Mouse (Mus musculus): Measurements from ENCODE around the gene Sugct. TPM values are rescaled to one million over a fixed set of nuclear protein-coding genes. Genes with fewer than 3 reads are reported as not detected.

Sugct gene
- polyA plus RNA-seq, 1 experiment = 0.42 TPM

GRCm38 (mm10) chr13:16938552-16939465 is 756.5 kb downstream of the Sugct start:
- Histone ChIP-seq H3K36me3 (ENCODE audit: control insufficient read depth, insufficient read depth) (no peaks in the 10 kb centered on the region), H3K27me3 (ENCODE audit: control insufficient read depth, insufficient read depth, insufficient read length) (no peaks in the 10 kb centered on the region), H3K4me3 (ENCODE audit: insufficient read depth, poor library complexity, severe bottlenecking) (no peak overlapping the region), H3K79me2 (ENCODE audit: control insufficient read depth, insufficient read depth) (no peaks in the 10 kb centered on the region), H3ac (ENCODE audit: control insufficient read depth, insufficient read length, low read depth) (no peak overlapping the region), H3K79me3 (ENCODE audit: low read depth) (no peaks in the 10 kb centered on the region)
- no peak for TF ChIP-seq FOSL1 (IDR thresholded peaks at IDR 0.05; ENCODE audit: insufficient read depth, low read length, poor library complexity, severe bottlenecking)
- TF ChIP-seq MAX (IDR thresholded peaks at IDR 0.05) = no peak
- TF ChIP-seq MYOG (IDR thresholded peaks at IDR 0.05; ENCODE audit: control insufficient read depth, extremely low read depth, insufficient read length) = no peak
- TF ChIP-seq MYOD1 (IDR thresholded peaks at IDR 0.05; ENCODE audit: control insufficient read depth, insufficient read length, low read depth) = no peak
- TF ChIP-seq CTCF (IDR thresholded peaks at IDR 0.05; ENCODE audit: control insufficient read depth, insufficient read depth, insufficient read length) = no peak
- TF ChIP-seq CEBPB (IDR thresholded peaks at IDR 0.05; ENCODE audit: low read depth) = no peak
- no peak for TF ChIP-seq USF1 (IDR thresholded peaks at IDR 0.05; ENCODE audit: low read depth)

GRCm38 (mm10) chr13:16937422-16938202 is 757.7 kb downstream of the Sugct start:
- Histone ChIP-seq H3K36me3 (ENCODE audit: control insufficient read depth, insufficient read depth) (no peaks in the 10 kb centered on the region), H3ac (ENCODE audit: control insufficient read depth, insufficient read length, low read depth) (no peak overlapping the region), H3K4me3 (ENCODE audit: insufficient read depth, poor library complexity, severe bottlenecking) (no peak overlapping the region), H3K79me3 (ENCODE audit: low read depth) (no peaks in the 10 kb centered on the region), H3K79me2 (ENCODE audit: control insufficient read depth, insufficient read depth) (no peaks in the 10 kb centered on the region), H3K27me3 (ENCODE audit: control insufficient read depth, insufficient read depth, insufficient read length) (no peaks in the 10 kb centered on the region)
- TF ChIP-seq MYOD1 (IDR thresholded peaks at IDR 0.05; ENCODE audit: control insufficient read depth, insufficient read length, low read depth) (no peak), CTCF (IDR thresholded peaks at IDR 0.05; ENCODE audit: control insufficient read depth, insufficient read depth, insufficient read length) (no peak), MAX (IDR thresholded peaks at IDR 0.05) (no peak), FOSL1 (IDR thresholded peaks at IDR 0.05; ENCODE audit: insufficient read depth, low read length, poor library complexity, severe bottlenecking) (no peak), USF1 (IDR thresholded peaks at IDR 0.05; ENCODE audit: low read depth) (no peak)

DNA sequence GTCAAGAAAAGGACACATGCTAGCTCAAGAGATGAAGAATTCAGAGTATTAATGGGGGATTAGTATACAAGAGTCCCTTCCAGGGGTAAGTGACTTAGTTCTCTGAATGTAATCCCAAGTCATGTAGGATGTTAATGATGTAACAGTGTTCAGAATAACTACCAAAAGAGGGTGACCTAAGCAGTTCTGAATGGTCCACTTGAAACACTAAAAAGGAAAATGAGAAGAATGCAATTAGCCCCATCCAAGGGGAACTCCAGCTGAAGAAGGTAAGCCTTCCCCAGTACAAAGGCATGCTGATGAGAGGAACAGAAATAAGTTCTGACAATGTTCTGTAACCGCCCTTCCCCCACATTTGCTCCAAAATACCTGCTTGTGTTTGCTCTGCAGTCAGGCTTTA is 760.3 kb downstream of the Sugct start:
- TF ChIP-seq MAX (IDR thresholded peaks at IDR 0.05) (no peak), CEBPB (IDR thresholded peaks at IDR 0.05; ENCODE audit: low read depth) (no peak), USF1 (IDR thresholded peaks at IDR 0.05; ENCODE audit: low read depth) (no peak), CTCF (IDR thresholded peaks at IDR 0.05; ENCODE audit: control insufficient read depth, insufficient read depth, insufficient read length) (no peak), MYOG (IDR thresholded peaks at IDR 0.05; ENCODE audit: control insufficient read depth, extremely low read depth, insufficient read length) (no peak), MYOD1 (IDR thresholded peaks at IDR 0.05; ENCODE audit: control insufficient read depth, insufficient read length, low read depth) (no peak), FOSL1 (IDR thresholded peaks at IDR 0.05; ENCODE audit: insufficient read depth, low read length, poor library complexity, severe bottlenecking) (no peak)
- no peak overlapping the region for H3ac ChIP-seq (ENCODE audit: control insufficient read depth, insufficient read length, low read depth)
- H3K79me2 ChIP-seq (ENCODE audit: control insufficient read depth, insufficient read depth) = no peaks in the 10 kb centered on the region
- no peaks in the 10 kb centered on the region for H3K27me3 ChIP-seq (ENCODE audit: control insufficient read depth, insufficient read depth, insufficient read length)
- H3K36me3 ChIP-seq (ENCODE audit: control insufficient read depth, insufficient read depth) = no peaks in the 10 kb centered on the region
- H3K79me3 ChIP-seq (ENCODE audit: low read depth) = no peaks in the 10 kb centered on the region
- no peak overlapping the region for H3K4me3 ChIP-seq (ENCODE audit: insufficient read depth, poor library complexity, severe bottlenecking)

DNA sequence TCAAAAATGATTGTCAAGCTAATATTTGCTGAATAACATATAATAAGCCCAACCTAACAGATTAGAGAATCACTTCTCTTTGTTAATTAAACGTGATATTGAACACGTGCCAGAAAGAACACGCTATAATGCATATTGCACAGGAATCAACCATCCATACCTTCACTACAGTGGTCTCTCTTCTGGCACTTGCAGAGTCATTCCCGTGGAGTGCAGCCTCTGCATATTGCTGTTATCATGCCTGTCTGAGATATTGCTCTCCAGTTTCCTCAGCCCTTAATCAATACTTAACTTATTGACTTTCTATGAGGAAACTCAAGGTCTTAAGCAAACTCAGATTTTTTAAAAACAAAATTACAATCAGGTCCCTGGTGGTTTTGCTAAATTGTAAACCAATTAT is 761.8 kb downstream of the Sugct start:
- no peaks in the 10 kb centered on the region for H3K79me2 ChIP-seq (ENCODE audit: control insufficient read depth, insufficient read depth)
- TF ChIP-seq FOSL1 (IDR thresholded peaks at IDR 0.05; ENCODE audit: insufficient read depth, low read length, poor library complexity, severe bottlenecking) (no peak), CEBPB (IDR thresholded peaks at IDR 0.05; ENCODE audit: low read depth) (no peak), MAX (IDR thresholded peaks at IDR 0.05) (no peak), MYOG (IDR thresholded peaks at IDR 0.05; ENCODE audit: control insufficient read depth, extremely low read depth, insufficient read length) (no peak), MYOD1 (IDR thresholded peaks at IDR 0.05; ENCODE audit: control insufficient read depth, insufficient read length, low read depth) (no peak), CTCF (IDR thresholded peaks at IDR 0.05; ENCODE audit: control insufficient read depth, insufficient read depth, insufficient read length) (no peak)
- no peaks in the 10 kb centered on the region for H3K36me3 ChIP-seq (ENCODE audit: control insufficient read depth, insufficient read depth)
- H3K4me3 ChIP-seq (ENCODE audit: insufficient read depth, poor library complexity, severe bottlenecking) = no peak overlapping the region
- no peaks in the 10 kb centered on the region for H3K27me3 ChIP-seq (ENCODE audit: control insufficient read depth, insufficient read depth, insufficient read length)
- no peaks in the 10 kb centered on the region for H3K79me3 ChIP-seq (ENCODE audit: low read depth)
- H3ac ChIP-seq (ENCODE audit: control insufficient read depth, insufficient read length, low read depth) = no peak overlapping the region

GRCm38 (mm10) chr13:16921305-16921704 is 774.0 kb downstream of the Sugct start:
- H3K4me3 ChIP-seq (ENCODE audit: insufficient read depth, poor library complexity, severe bottlenecking) = no peak overlapping the region

More at GRCm38 (mm10) chr13:16921305-16921704, 774.0 kb downstream of the Sugct start:
- H3K79me3 ChIP-seq (ENCODE audit: low read depth) = no peaks in the 10 kb centered on the region
- H3K27me3 ChIP-seq (ENCODE audit: control insufficient read depth, insufficient read depth, insufficient read length) = no peaks in the 10 kb centered on the region
- no peaks in the 10 kb centered on the region for H3K79me2 ChIP-seq (ENCODE audit: control insufficient read depth, insufficient read depth)
- TF ChIP-seq CEBPB (IDR thresholded peaks at IDR 0.05; ENCODE audit: low read depth) = no peak
- no peak for TF ChIP-seq MAX (IDR thresholded peaks at IDR 0.05)
- TF ChIP-seq MYOG (IDR thresholded peaks at IDR 0.05; ENCODE audit: control insufficient read depth, extremely low read depth, insufficient read length) = no peak
- no peak for TF ChIP-seq FOSL1 (IDR thresholded peaks at IDR 0.05; ENCODE audit: insufficient read depth, low read length, poor library complexity, severe bottlenecking)
- TF ChIP-seq MYOD1 (IDR thresholded peaks at IDR 0.05; ENCODE audit: control insufficient read depth, insufficient read length, low read depth) = no peak
- no peak for TF ChIP-seq CTCF (IDR thresholded peaks at IDR 0.05; ENCODE audit: control insufficient read depth, insufficient read depth, insufficient read length)
- TF ChIP-seq USF1 (IDR thresholded peaks at IDR 0.05; ENCODE audit: low read depth) = no peak
- no peaks in the 10 kb centered on the region for H3K36me3 ChIP-seq (ENCODE audit: control insufficient read depth, insufficient read depth)
- H3ac ChIP-seq (ENCODE audit: control insufficient read depth, insufficient read length, low read depth) = no peak overlapping the region

Measured in C2C12 (cell line).